Mouse (Mus musculus) CH12.LX (cell line): Measurements from ENCODE around the gene Lmo7.

Experiments
- CTCF ChIP-seq, 2 experiments: IDR thresholded peaks in 1 of 2; conservative IDR thresholded peaks in 1 of 2; 2 replicates each; pipeline ENCODE4 v1.5.1; 2011 to 2012; ENCODE audit warnings: low read depth in 2 of 2, low read length in 2 of 2, improper control_type of control experiment in 1 of 2, inconsistent platforms in 1 of 2, mild to moderate bottlenecking in 1 of 2, moderate library complexity in 1 of 2
- ELF1 ChIP-seq: IDR thresholded peaks from 2 replicates; pipeline ENCODE4 v1.6.1; 2014; ENCODE audit warnings: low read depth, mild to moderate bottlenecking, inconsistent platforms, low read length, improper control_type of control experiment
- EP300 ChIP-seq: IDR thresholded peaks from 2 replicates; pipeline ENCODE4 v1.6.1; 2011; ENCODE audit warnings: low read length, improper control_type of control experiment
- GABPA ChIP-seq: IDR thresholded peaks from 2 replicates; pipeline ENCODE4 v1.6.1; 2012; ENCODE audit warnings: low read depth, low read length, improper control_type of control experiment, inconsistent platforms; ENCODE audit not compliant: insufficient replicate concordance
- MAFK ChIP-seq: IDR thresholded peaks from 2 replicates; pipeline ENCODE4 v1.6.1; 2011; ENCODE audit warnings: low read length, improper control_type of control experiment; ENCODE audit not compliant: insufficient replicate concordance
- MAZ ChIP-seq: IDR thresholded peaks from 2 replicates; pipeline ENCODE4 v1.6.1; 2012; ENCODE audit warnings: low read depth, mild to moderate bottlenecking, inconsistent platforms, low read length, improper control_type of control experiment, moderate library complexity
- MXI1 ChIP-seq: IDR thresholded peaks from 2 replicates; pipeline ENCODE4 v1.6.1; 2011; ENCODE audit warnings: mild to moderate bottlenecking, low read depth, low read length, improper control_type of control experiment
- MYC ChIP-seq: IDR thresholded peaks from 2 replicates; pipeline ENCODE4 v1.6.1; 2011; ENCODE audit warnings: low read depth, mild to moderate bottlenecking, improper control_type of control experiment, low read length
- POLR2A ChIP-seq: IDR thresholded peaks from 2 replicates; pipeline ENCODE4 v1.6.1; 2011; ENCODE audit warnings: low read depth, mild to moderate bottlenecking, improper control_type of control experiment, low read length
- RAD21 ChIP-seq: IDR thresholded peaks from 2 replicates; pipeline ENCODE4 v1.6.1; 2011; ENCODE audit warnings: low read depth, mild to moderate bottlenecking, low read length, improper control_type of control experiment, moderate library complexity
- SMC3 ChIP-seq: IDR thresholded peaks from 2 replicates; pipeline ENCODE4 v1.6.1; 2011; ENCODE audit warnings: low read depth, low read length, improper control_type of control experiment
- TCF12 ChIP-seq: IDR thresholded peaks from 2 replicates; pipeline ENCODE4 v1.6.1; 2014; ENCODE audit warnings: low read depth, mild to moderate bottlenecking, inconsistent platforms, low read length, improper control_type of control experiment
- ZC3H11A ChIP-seq: IDR thresholded peaks from 2 replicates; pipeline ENCODE4 v1.6.1; 2012; ENCODE audit warnings: low read depth, mild to moderate bottlenecking, inconsistent platforms, low read length, improper control_type of control experiment
- ZNF384 ChIP-seq: IDR thresholded peaks from 2 replicates; pipeline ENCODE4 v1.6.1; 2012; ENCODE audit warnings: low read depth, low read length, improper control_type of control experiment, inconsistent platforms

GRCm38 (mm10) chr14:101834109-101834508 is 104.4 kb downstream of the Lmo7 start:
- TF ChIP-seq ZC3H11A = no peak
- no peak for TF ChIP-seq CTCF (conservative IDR thresholded peaks at IDR 0.05 in 1 of 2, IDR thresholded peaks at IDR 0.05 in 1 of 2; ENCODE audit: low read depth in 2 of 2, low read length in 2 of 2)
- no peak for TF ChIP-seq SMC3
- TF ChIP-seq MXI1 = no peak
- no peak for TF ChIP-seq GABPA
- no peak for TF ChIP-seq MAFK
- no peak for TF ChIP-seq ZNF384
- no peak for TF ChIP-seq MAZ
- TF ChIP-seq TCF12 = no peak
- TF ChIP-seq POLR2A = no peak
- no peak for TF ChIP-seq EP300
- TF ChIP-seq ELF1 = no peak
- TF ChIP-seq MYC = no peak
- TF ChIP-seq RAD21 = no peak
